Mouse (Mus musculus) neural tube, embryonic 14.5 days (tissue): ENCODE data around the gene Doc2b. TPM values are rescaled to one million over a fixed set of nuclear protein-coding genes. Genes with fewer than 3 reads are reported as not detected.
A peak's percentile ranks its signal among the peaks of the same experiment; 100 is the strongest.

ENCODE experiments used
- ATAC-seq: fragments of 200-750 bp; cut with Nextera tagmentation; 2 replicates; pipeline ENCODE4 v1.8.0; 2017; ENCODE audit warnings: low read depth, mild to moderate bottlenecking, moderate TSS enrichment, moderate library complexity
- H3K27ac ChIP-seq: fragments of 300-500 bp; sonication (generic); 2 replicates; pipeline ENCODE4 v1.5.1; 2014; ENCODE audit warnings: low read depth, mild to moderate bottlenecking, control low read depth, low read length, moderate library complexity, mixed read lengths
- H3K27me3 ChIP-seq: fragments of 300-500 bp; sonication (generic); 2 replicates; pipeline ENCODE4 v1.6.1; 2014; ENCODE audit warnings: low read length; ENCODE audit not compliant: control insufficient read depth, insufficient read depth
- H3K36me3 ChIP-seq: fragments of 300-500 bp; sonication (generic); 2 replicates; pipeline ENCODE4 v1.6.1; 2014; ENCODE audit warnings: low read length, mixed read lengths; ENCODE audit not compliant: control insufficient read depth, insufficient read depth
- H3K4me1 ChIP-seq: fragments of 300-500 bp; sonication (generic); 2 replicates; pipeline ENCODE4 v1.6.1; 2014; ENCODE audit warnings: low read length; ENCODE audit not compliant: control insufficient read depth, insufficient read depth
- H3K4me2 ChIP-seq: fragments of 300-500 bp; sonication (generic); 2 replicates; pipeline ENCODE4 v1.6.1; 2014; ENCODE audit warnings: mild to moderate bottlenecking, low read depth, low read length, control low read depth
- H3K4me3 ChIP-seq: fragments of 300-500 bp; sonication (generic); 2 replicates; pipeline ENCODE4 v1.5.1; 2014; ENCODE audit warnings: low read depth, low read length, control low read depth, mixed read lengths
- H3K9ac ChIP-seq: fragments of 300-500 bp; sonication (generic); replicated peaks from 2 replicates; pipeline ENCODE4 v1.6.1; 2014; ENCODE audit warnings: low read depth, mild to moderate bottlenecking, control low read depth, low read length, mixed read lengths
- H3K9me3 ChIP-seq: fragments of 300-500 bp; sonication (generic); 2 replicates; pipeline ENCODE4 v1.6.1; 2016; ENCODE audit warnings: low read length; ENCODE audit not compliant: control insufficient read depth
- WGBS: fragments of 180-500 bp; shearing (Covaris S2); extraction: QIAGEN DNeasy Blood & Tissue Kit; methylation state at CpG from one replicate; pipeline ENCODE4 v1.1.7; 2014; 5-methylcytosine and 5-hydroxymethylcytosine counted together
- polyA plus RNA-seq: library from polyadenylated mRNA; unstranded; fragments of >200 nt; fragmentation: Nextera tagmentation; extraction: Ambion mirVana; gene quantifications from 2 replicates; pipeline ENCODE4 v1.2.1, GENCODE M21; 2014

Doc2b gene
- polyA plus RNA-seq, 1 experiment from 2014 or later: 2.3 TPM

DNA sequence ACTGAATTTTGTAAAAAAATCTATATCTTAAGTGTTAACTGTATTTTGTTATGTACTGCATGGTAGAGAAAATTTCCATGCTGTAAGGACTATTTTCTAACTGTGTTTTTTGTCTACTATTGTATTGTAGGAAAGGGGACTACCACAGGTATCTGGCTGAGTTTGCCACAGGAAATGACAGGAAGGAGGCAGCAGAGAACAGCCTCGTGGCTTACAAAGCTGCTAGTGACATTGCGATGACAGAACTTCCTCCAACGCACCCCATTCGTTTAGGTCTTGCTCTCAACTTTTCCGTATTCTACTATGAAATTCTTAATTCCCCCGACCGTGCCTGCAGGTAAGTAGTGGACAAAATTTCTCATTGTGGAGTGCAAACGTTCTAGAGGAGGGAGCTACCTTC, 39.2 kb downstream of the Doc2b start:
- WGBS: 92% methylated on average over 8 of the region's 8 CpGs

DNA sequence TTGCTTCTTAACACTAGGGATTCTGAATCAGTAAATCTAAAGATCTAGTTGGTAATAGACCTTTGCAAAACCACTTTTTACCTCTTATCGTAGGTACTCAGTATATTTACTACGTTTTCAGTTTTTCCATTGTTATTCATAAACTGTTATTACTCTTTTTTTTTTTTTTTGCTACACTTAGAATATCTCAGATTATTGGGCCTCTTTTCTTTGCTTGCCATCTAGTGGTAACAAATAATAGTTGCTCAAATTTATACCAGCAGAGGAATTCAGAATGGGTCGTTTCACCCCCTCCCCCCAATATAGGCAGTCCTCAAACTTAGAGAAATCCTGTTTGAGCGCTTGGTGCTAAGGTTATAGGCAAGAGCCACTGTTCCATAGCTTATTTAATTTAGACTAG, 44.8 kb downstream of the Doc2b start:
- Histone ChIP-seq H3K27ac (no peak overlapping the region), H3K9ac (no peak overlapping the region), H3K36me3 (peaks cover 7% of the 10 kb centered on the region), H3K27me3 (no peaks in the 10 kb centered on the region), H3K4me3 (no peak overlapping the region), H3K9me3 (no peaks in the 10 kb centered on the region), H3K4me2 (no peak overlapping the region), H3K4me1 (peaks cover 13% of the 10 kb centered on the region; the same call in 1 of the 2 replicates)
- WGBS: 83% methylated on average over 4 of the region's 4 CpGs
- no peak for ATAC-seq

More for the DNA sequence above, 39.2 kb downstream of the Doc2b start:
- Histone ChIP-seq H3K9me3 (no peaks in the 10 kb centered on the region), H3K4me1 (no peaks in the 10 kb centered on the region), H3K36me3 (peaks cover 46% of the 10 kb centered on the region), H3K4me3 (no peak overlapping the region), H3K4me2 (no peak overlapping the region), H3K27ac (no peak overlapping the region), H3K9ac (no peak overlapping the region), H3K27me3 (no peaks in the 10 kb centered on the region)
- ATAC-seq: no peak

DNA sequence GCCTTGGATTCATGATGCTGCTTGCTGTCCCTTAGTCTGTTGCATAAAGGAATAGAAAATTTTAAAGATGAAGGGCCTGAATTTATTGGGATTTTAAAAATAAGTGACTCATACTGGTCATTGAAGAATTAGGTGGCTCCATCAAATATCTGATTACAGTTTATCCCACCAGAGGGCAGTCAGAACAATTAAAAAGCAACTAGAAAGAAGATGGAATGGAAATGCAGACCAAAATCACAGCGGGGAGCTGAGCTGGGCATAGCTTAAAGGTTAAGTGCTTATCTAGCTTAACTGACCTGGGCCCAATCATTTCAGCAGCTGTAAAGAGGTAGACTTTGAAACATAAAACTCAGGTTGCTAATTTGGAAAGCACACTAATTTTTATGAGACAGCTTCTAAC, 45.3 kb downstream of the Doc2b start:
- Histone ChIP-seq H3K4me3 (no peak overlapping the region), H3K9ac (no peak overlapping the region), H3K27me3 (no peaks in the 10 kb centered on the region), H3K27ac (no peak overlapping the region), H3K4me1 (peaks cover 13% of the 10 kb centered on the region; the same call in 1 of the 2 replicates), H3K36me3 (peaks cover 3% of the 10 kb centered on the region), H3K9me3 (no peaks in the 10 kb centered on the region), H3K4me2 (no peak overlapping the region)
- ATAC-seq: no peak
- WGBS: 59% methylated on average over 1 of the region's 1 CpGs

DNA sequence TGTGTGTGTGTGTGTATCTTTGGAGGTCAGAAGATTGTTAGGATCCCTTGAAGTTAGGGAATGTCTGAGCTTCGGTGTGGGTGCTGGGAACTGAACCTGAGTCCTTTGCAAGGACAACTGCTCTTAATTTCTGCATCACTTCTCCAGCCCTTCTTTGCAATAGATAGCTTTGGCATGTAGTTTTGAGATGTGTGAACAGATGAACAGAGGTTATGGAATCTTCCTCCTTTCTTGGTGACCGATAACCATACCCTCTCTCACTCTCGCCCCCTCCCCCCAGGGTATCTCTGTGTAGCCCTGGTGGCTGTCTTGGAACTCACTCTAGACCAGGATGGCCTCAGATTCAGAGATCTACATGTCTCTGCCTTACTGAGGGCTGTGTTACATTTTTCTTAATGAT, 51.1 kb downstream of the Doc2b start:
- ATAC-seq: no peak
- 90% methylated on average over 3 of the region's 3 CpGs for WGBS
- no peak overlapping the region for H3K4me2 ChIP-seq
- H3K27ac ChIP-seq: no peak overlapping the region
- no peaks in the 10 kb centered on the region for H3K36me3 ChIP-seq
- H3K27me3 ChIP-seq: no peaks in the 10 kb centered on the region
- no peaks in the 10 kb centered on the region for H3K9me3 ChIP-seq
- H3K4me3 ChIP-seq: no peak overlapping the region
- H3K9ac ChIP-seq: no peak overlapping the region
- H3K4me1 ChIP-seq: peaks cover 13% of the 10 kb centered on the region; the same call in 1 of the 2 replicates

DNA sequence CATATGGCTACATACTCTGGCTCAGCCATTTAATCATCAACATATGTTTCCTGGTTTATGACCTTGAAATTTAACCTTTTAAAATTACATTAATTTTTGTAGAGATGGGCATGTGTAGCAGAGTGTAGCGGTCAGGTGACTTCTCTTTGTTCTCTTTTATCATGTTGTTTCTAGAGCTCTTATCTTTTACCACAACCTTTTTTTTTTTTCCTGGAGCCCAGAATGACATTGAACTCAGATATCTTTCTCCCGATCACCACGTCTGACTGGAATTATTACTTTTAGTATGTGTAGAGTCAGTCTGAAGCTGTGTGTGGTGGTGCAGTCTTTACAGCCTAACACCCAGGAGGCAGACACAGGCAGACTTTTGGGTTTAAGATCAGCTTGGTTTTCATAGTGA, 54.2 kb downstream of the Doc2b start:
- Histone ChIP-seq H3K4me1 (peaks cover 20% of the 10 kb centered on the region), H3K4me3 (no peak overlapping the region), H3K27ac (no peak overlapping the region), H3K9ac (no peak overlapping the region), H3K9me3 (no peaks in the 10 kb centered on the region), H3K4me2 (no peak overlapping the region), H3K27me3 (no peaks in the 10 kb centered on the region), H3K36me3 (no peaks in the 10 kb centered on the region)
- 78% methylated on average over 3 of the region's 3 CpGs for WGBS
- ATAC-seq: no peak

DNA sequence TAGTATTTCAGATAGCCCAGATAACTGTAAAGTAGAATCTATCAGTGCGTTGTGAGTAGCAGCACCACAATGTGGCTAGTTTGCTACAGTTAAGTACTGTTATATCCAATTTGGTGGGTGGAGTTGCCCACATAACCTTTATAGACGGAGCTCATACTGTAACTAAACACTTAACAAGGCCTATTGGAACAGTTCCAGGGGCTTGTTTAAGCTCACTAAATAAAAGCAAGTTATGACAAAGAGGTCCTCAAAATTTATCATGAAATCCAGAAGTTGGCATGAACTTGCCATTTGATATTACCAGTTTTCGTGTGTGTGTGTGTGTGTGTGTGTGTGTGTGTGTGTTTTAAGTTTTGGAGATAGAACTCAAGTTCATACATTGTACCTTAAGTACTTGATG, 55.6 kb downstream of the Doc2b start:
- Histone ChIP-seq H3K27me3 (no peaks in the 10 kb centered on the region), H3K4me1 (peaks cover 31% of the 10 kb centered on the region), H3K36me3 (no peaks in the 10 kb centered on the region), H3K9ac (no peak overlapping the region), H3K27ac (no peak overlapping the region), H3K9me3 (no peaks in the 10 kb centered on the region), H3K4me2 (no peak overlapping the region), H3K4me3 (no peak overlapping the region)
- 77% methylated on average over 3 of the region's 3 CpGs for WGBS
- no peak for ATAC-seq

DNA sequence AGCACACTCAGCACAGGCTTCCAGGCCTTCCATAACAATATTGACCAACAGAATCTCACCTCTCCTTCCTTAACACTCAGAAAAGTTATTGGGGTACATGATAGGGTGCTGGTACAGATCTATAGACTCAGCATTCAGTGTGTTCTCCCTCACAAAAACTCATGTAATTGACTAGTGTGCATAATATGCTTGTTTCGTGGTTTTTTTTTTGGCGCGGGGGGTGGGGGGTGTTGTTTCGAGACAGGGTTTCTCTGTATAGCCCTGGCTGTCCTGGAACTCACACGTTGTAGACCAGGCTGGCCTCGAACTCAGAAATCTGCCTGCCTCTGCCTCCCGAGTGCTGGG, 57.4 kb downstream of the Doc2b start:
- 97% methylated on average over 7 of the region's 7 CpGs for WGBS
- no peak overlapping the region for H3K9ac ChIP-seq
- no peaks in the 10 kb centered on the region for H3K36me3 ChIP-seq
- H3K27me3 ChIP-seq: no peaks in the 10 kb centered on the region
- no peaks in the 10 kb centered on the region for H3K9me3 ChIP-seq
- no peak overlapping the region for H3K4me3 ChIP-seq
- no peak overlapping the region for H3K4me2 ChIP-seq
- H3K27ac ChIP-seq: no peak overlapping the region
- H3K4me1 ChIP-seq: peaks cover 39% of the 10 kb centered on the region
- ATAC-seq: no peak

DNA sequence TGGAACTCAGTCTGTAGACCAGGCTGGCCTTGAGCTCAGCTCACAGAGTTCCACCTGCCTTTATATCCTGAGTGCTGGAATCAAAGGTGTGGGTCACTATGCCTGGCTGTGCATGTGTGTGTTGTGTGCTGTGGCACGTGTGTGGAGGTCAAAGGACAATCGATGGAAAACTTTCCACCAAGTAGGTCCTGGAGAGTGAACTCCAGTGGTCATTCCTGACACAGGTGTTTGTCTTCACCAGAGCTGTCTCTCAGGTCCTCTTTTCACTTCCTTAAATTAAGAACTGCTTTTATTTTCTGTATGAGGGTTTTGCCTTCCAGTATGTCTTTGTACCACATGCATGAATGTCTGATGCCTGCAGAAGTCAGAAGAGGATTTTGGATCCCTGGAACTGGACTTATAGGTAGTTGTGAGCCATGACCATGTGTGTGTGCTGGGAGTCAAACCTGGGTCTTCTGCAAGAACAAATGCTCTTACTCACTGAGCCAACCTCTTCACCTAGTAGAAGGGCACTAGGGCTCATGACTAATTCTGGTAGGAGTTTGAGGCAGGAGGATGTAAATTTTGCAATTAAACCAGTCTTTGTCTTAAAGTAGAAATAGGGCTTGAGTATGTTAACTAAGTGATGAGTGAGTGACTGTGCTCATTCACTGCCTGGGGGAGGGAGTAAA, 57.9 kb downstream of the Doc2b start:
- H3K9ac ChIP-seq: no peak overlapping the region
- no peaks in the 10 kb centered on the region for H3K36me3 ChIP-seq
- no peak overlapping the region for H3K4me3 ChIP-seq
- no peak overlapping the region for H3K4me2 ChIP-seq
- WGBS: 86% methylated on average over 2 of the region's 2 CpGs
- H3K27me3 ChIP-seq: no peaks in the 10 kb centered on the region
- H3K27ac ChIP-seq: no peak overlapping the region
- H3K4me1 ChIP-seq: peaks cover 39% of the 10 kb centered on the region
- ATAC-seq: no peak
- no peaks in the 10 kb centered on the region for H3K9me3 ChIP-seq

DNA sequence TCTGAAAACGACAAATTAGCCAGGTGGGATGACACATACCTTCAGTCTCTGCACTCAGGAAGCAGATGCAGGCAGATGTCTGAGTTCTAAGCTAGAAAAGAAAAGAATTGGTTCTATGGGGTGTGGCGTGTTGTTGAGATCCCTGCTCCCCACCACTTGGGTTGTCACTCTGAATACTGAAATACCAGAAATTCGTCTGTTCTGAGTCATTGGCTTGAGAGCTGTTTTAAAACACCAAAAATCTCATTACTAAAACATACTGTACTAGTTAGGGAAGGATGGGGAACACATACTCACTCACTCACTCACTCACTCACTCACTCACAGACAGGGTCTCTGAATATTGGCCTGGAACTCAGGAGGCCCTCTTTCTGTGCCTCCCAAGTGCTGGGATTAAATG, 58.9 kb downstream of the Doc2b start:
- H3K27ac ChIP-seq: no peak overlapping the region
- no peaks in the 10 kb centered on the region for H3K9me3 ChIP-seq
- H3K36me3 ChIP-seq: no peaks in the 10 kb centered on the region
- H3K4me3 ChIP-seq: no peak overlapping the region
- WGBS: 73% methylated on average over 3 of the region's 3 CpGs
- no peak overlapping the region; the same call in 1 of the 2 replicates for H3K9ac ChIP-seq
- ATAC-seq: no peak
- H3K4me2 ChIP-seq: peak overlapping the region; percentile 26
- H3K4me1 ChIP-seq: peaks cover 39% of the 10 kb centered on the region
- no peaks in the 10 kb centered on the region for H3K27me3 ChIP-seq
